Mouse (Mus musculus): Measurements from ENCODE around the gene Nr1d2. TPM values are rescaled to one million over a fixed set of nuclear protein-coding genes. Genes with fewer than 3 reads are reported as not detected.
"Not testable (repeated sequence)": the region's sequence is repeated elsewhere in the genome, so short reads cannot be mapped to it uniquely, and the experiment has no call there.

The Nr1d2 gene
- polyA plus RNA-seq, 1 experiment from 2014 or later, result 5.4 TPM

GRCm38 (mm10) chr14:18221977-18222376, 16.9 kb downstream of the Nr1d2 start:
- no peaks in the 10 kb centered on the region for H3K4me1 ChIP-seq (ENCODE audit: control insufficient read depth, insufficient read depth, low read length)

GRCm38 (mm10) chr14:18217158-18217557, 21.8 kb downstream of the Nr1d2 start:
- no peaks in the 10 kb centered on the region for H3K4me1 ChIP-seq (ENCODE audit: control insufficient read depth, insufficient read depth, low read length)
- H3K4me2 ChIP-seq (ENCODE audit: low read depth, severe bottlenecking), result no peak overlapping the region
- 83% methylated on average over 1 of the region's 1 CpGs for WGBS
- no peak overlapping the region for H3K27ac ChIP-seq (replicated peaks; ENCODE audit: low read depth, low read length)
- no peak overlapping the region for H3K4me3 ChIP-seq (ENCODE audit: low read depth, low read length)
- H3K9me3 ChIP-seq (ENCODE audit: control insufficient read depth, low read length), result no peaks in the 10 kb centered on the region
- no peaks in the 10 kb centered on the region for H3K36me3 ChIP-seq (ENCODE audit: control insufficient read depth, insufficient read depth, low read length)
- DNase-seq (ENCODE audit: low spot score), result no peak
- ATAC-seq (ENCODE audit: insufficient number of reproducible peaks, low FRiP score, low TSS enrichment, low read depth), result no peak
- H3K27me3 ChIP-seq (ENCODE audit: control insufficient read depth, insufficient read depth, low read length), result no peaks in the 10 kb centered on the region
- H3K9ac ChIP-seq (ENCODE audit: low read length), result no peak overlapping the region

More at GRCm38 (mm10) chr14:18221977-18222376, 16.9 kb downstream of the Nr1d2 start:
- DNase-seq (ENCODE audit: low spot score) (no peak), ATAC-seq (ENCODE audit: insufficient number of reproducible peaks, low FRiP score, low TSS enrichment, low read depth) (no peak)
- no peaks in the 10 kb centered on the region for H3K36me3 ChIP-seq (ENCODE audit: control insufficient read depth, insufficient read depth, low read length)
- H3K9ac ChIP-seq (ENCODE audit: low read length), result no peak overlapping the region
- H3K27ac ChIP-seq (replicated peaks; ENCODE audit: low read depth, low read length), result no peak overlapping the region
- no peaks in the 10 kb centered on the region for H3K9me3 ChIP-seq (ENCODE audit: control insufficient read depth, low read length)
- no peak overlapping the region for H3K4me3 ChIP-seq (ENCODE audit: low read depth, low read length)
- 92% methylated on average over 6 of the region's 6 CpGs for WGBS
- H3K27me3 ChIP-seq (ENCODE audit: control insufficient read depth, insufficient read depth, low read length), result no peaks in the 10 kb centered on the region
- no peak overlapping the region for H3K4me2 ChIP-seq (ENCODE audit: low read depth, severe bottlenecking)

GRCm38 (mm10) chr14:18216428-18216827, 22.5 kb downstream of the Nr1d2 start:
- no peaks in the 10 kb centered on the region for H3K36me3 ChIP-seq (ENCODE audit: control insufficient read depth, insufficient read depth, low read length)
- H3K4me3 ChIP-seq (ENCODE audit: low read depth, low read length), result no peak overlapping the region
- ATAC-seq (ENCODE audit: insufficient number of reproducible peaks, low FRiP score, low TSS enrichment, low read depth), result no peak
- no peak for DNase-seq (ENCODE audit: low spot score)
- H3K9me3 ChIP-seq (ENCODE audit: control insufficient read depth, low read length), result no peaks in the 10 kb centered on the region
- WGBS, result 88% methylated on average over 6 of the region's 6 CpGs
- no peaks in the 10 kb centered on the region for H3K4me1 ChIP-seq (ENCODE audit: control insufficient read depth, insufficient read depth, low read length)
- H3K27ac ChIP-seq (replicated peaks; ENCODE audit: low read depth, low read length), result no peak overlapping the region
- H3K4me2 ChIP-seq (ENCODE audit: low read depth, severe bottlenecking), result no peak overlapping the region
- H3K27me3 ChIP-seq (ENCODE audit: control insufficient read depth, insufficient read depth, low read length), result no peaks in the 10 kb centered on the region
- H3K9ac ChIP-seq (ENCODE audit: low read length), result no peak overlapping the region

GRCm38 (mm10) chr14:18210795-18211194, 28.1 kb downstream of the Nr1d2 start:
- no peaks in the 10 kb centered on the region for H3K36me3 ChIP-seq (ENCODE audit: control insufficient read depth, insufficient read depth, low read length)
- no peak overlapping the region for H3K4me2 ChIP-seq (ENCODE audit: low read depth, severe bottlenecking)
- H3K27ac ChIP-seq (replicated peaks; ENCODE audit: low read depth, low read length), result no peak overlapping the region
- H3K4me3 ChIP-seq (ENCODE audit: low read depth, low read length), result no peak overlapping the region
- DNase-seq (ENCODE audit: low spot score) (peak; percentile 34), ATAC-seq (ENCODE audit: insufficient number of reproducible peaks, low FRiP score, low TSS enrichment, low read depth) (no peak)
- no peaks in the 10 kb centered on the region for H3K27me3 ChIP-seq (ENCODE audit: control insufficient read depth, insufficient read depth, low read length)
- H3K9ac ChIP-seq (ENCODE audit: low read length), result no peak overlapping the region
- no peaks in the 10 kb centered on the region for H3K9me3 ChIP-seq (ENCODE audit: control insufficient read depth, low read length)
- H3K4me1 ChIP-seq (ENCODE audit: control insufficient read depth, insufficient read depth, low read length), result no peaks in the 10 kb centered on the region
- WGBS, result 79% methylated on average over 3 of the region's 3 CpGs

GRCm38 (mm10) chr14:18204315-18204714, 34.6 kb downstream of the Nr1d2 start:
- not testable (repeated sequence) for H3K4me3 ChIP-seq (ENCODE audit: low read depth, low read length); H3K4me1 ChIP-seq (ENCODE audit: control insufficient read depth, insufficient read depth, low read length); H3K27ac ChIP-seq (replicated peaks; ENCODE audit: low read depth, low read length); H3K9me3 ChIP-seq (ENCODE audit: control insufficient read depth, low read length); DNase-seq (ENCODE audit: low spot score); H3K4me2 ChIP-seq (ENCODE audit: low read depth, severe bottlenecking); H3K9ac ChIP-seq (ENCODE audit: low read length); H3K27me3 ChIP-seq (ENCODE audit: control insufficient read depth, insufficient read depth, low read length); ATAC-seq (ENCODE audit: insufficient number of reproducible peaks, low FRiP score, low TSS enrichment, low read depth); H3K36me3 ChIP-seq (ENCODE audit: control insufficient read depth, insufficient read depth, low read length)
- 89% methylated on average over 1 of the region's 1 CpGs for WGBS

GRCm38 (mm10) chr14:18201413-18201812, 37.5 kb downstream of the Nr1d2 start:
- no peak overlapping the region for H3K9ac ChIP-seq (ENCODE audit: low read length)
- H3K4me3 ChIP-seq (ENCODE audit: low read depth, low read length), result no peak overlapping the region
- DNase-seq (ENCODE audit: low spot score) (no peak), ATAC-seq (ENCODE audit: insufficient number of reproducible peaks, low FRiP score, low TSS enrichment, low read depth) (no peak)
- 93% methylated on average over 5 of the region's 5 CpGs for WGBS
- no peaks in the 10 kb centered on the region; the same call in 1 of the 2 replicates for H3K9me3 ChIP-seq (ENCODE audit: control insufficient read depth, low read length)
- no peaks in the 10 kb centered on the region for H3K4me1 ChIP-seq (ENCODE audit: control insufficient read depth, insufficient read depth, low read length)
- H3K4me2 ChIP-seq (ENCODE audit: low read depth, severe bottlenecking), result no peak overlapping the region
- no peak overlapping the region for H3K27ac ChIP-seq (replicated peaks; ENCODE audit: low read depth, low read length)
- H3K27me3 ChIP-seq (ENCODE audit: control insufficient read depth, insufficient read depth, low read length), result no peaks in the 10 kb centered on the region
- no peaks in the 10 kb centered on the region for H3K36me3 ChIP-seq (ENCODE audit: control insufficient read depth, insufficient read depth, low read length)

- peak; percentile 51 for DNase-seq (ENCODE audit: low spot score)
- H3K27ac ChIP-seq (replicated peaks; ENCODE audit: low read depth, low read length), result no peak overlapping the region
- no peak overlapping the region for H3K9ac ChIP-seq (ENCODE audit: low read length)
- no peak overlapping the region for H3K4me3 ChIP-seq (ENCODE audit: low read depth, low read length)
- no peaks in the 10 kb centered on the region for H3K4me1 ChIP-seq (ENCODE audit: control insufficient read depth, insufficient read depth, low read length)
- ATAC-seq (ENCODE audit: insufficient number of reproducible peaks, low FRiP score, low TSS enrichment, low read depth), result no peak
- no peaks in the 10 kb centered on the region for H3K36me3 ChIP-seq (ENCODE audit: control insufficient read depth, insufficient read depth, low read length)
- no peak overlapping the region for H3K4me2 ChIP-seq (ENCODE audit: low read depth, severe bottlenecking)
- WGBS, result 49% methylated on average over 9 of the region's 9 CpGs
- H3K9me3 ChIP-seq (ENCODE audit: control insufficient read depth, low read length), result no peaks in the 10 kb centered on the region
- H3K27me3 ChIP-seq (ENCODE audit: control insufficient read depth, insufficient read depth, low read length), result no peaks in the 10 kb centered on the region
These were observed 52.0 kb downstream of the Nr1d2 start for GRCm38 (mm10) chr14:18186883-18187417.

- H3K9ac ChIP-seq (ENCODE audit: low read length), result not testable (repeated sequence)
These were observed 61.4 kb downstream of the Nr1d2 start for GRCm38 (mm10) chr14:18177531-18177930.

GRCm38 (mm10) chr14:18167597-18167996, 71.3 kb downstream of the Nr1d2 start:
- DNase-seq (ENCODE audit: low spot score) (no peak), ATAC-seq (ENCODE audit: insufficient number of reproducible peaks, low FRiP score, low TSS enrichment, low read depth) (no peak)
- Histone ChIP-seq H3K4me1 (ENCODE audit: control insufficient read depth, insufficient read depth, low read length) (no peaks in the 10 kb centered on the region), H3K27ac (replicated peaks; ENCODE audit: low read depth, low read length) (no peak overlapping the region), H3K36me3 (ENCODE audit: control insufficient read depth, insufficient read depth, low read length) (no peaks in the 10 kb centered on the region), H3K27me3 (ENCODE audit: control insufficient read depth, insufficient read depth, low read length) (no peaks in the 10 kb centered on the region), H3K9me3 (ENCODE audit: control insufficient read depth, low read length) (no peaks in the 10 kb centered on the region), H3K4me2 (ENCODE audit: low read depth, severe bottlenecking) (no peak overlapping the region), H3K4me3 (ENCODE audit: low read depth, low read length) (no peak overlapping the region), H3K9ac (ENCODE audit: low read length) (no peak overlapping the region)
- WGBS, result 82% methylated on average over 3 of the region's 3 CpGs

More at GRCm38 (mm10) chr14:18177531-18177930, 61.4 kb downstream of the Nr1d2 start:
- 83% methylated on average over 2 of the region's 2 CpGs for WGBS
- H3K4me2 ChIP-seq (ENCODE audit: low read depth, severe bottlenecking); H3K9me3 ChIP-seq (ENCODE audit: control insufficient read depth, low read length); H3K4me3 ChIP-seq (ENCODE audit: low read depth, low read length); H3K27me3 ChIP-seq (ENCODE audit: control insufficient read depth, insufficient read depth, low read length); H3K4me1 ChIP-seq (ENCODE audit: control insufficient read depth, insufficient read depth, low read length); DNase-seq (ENCODE audit: low spot score); H3K27ac ChIP-seq (replicated peaks; ENCODE audit: low read depth, low read length); H3K36me3 ChIP-seq (ENCODE audit: control insufficient read depth, insufficient read depth, low read length); ATAC-seq (ENCODE audit: insufficient number of reproducible peaks, low FRiP score, low TSS enrichment, low read depth): not testable (repeated sequence)

Measured in limb, embryonic 11.5 days (tissue).